ENCODE assay signal across 8 mouse cellular contexts in the genomic region with DNA sequence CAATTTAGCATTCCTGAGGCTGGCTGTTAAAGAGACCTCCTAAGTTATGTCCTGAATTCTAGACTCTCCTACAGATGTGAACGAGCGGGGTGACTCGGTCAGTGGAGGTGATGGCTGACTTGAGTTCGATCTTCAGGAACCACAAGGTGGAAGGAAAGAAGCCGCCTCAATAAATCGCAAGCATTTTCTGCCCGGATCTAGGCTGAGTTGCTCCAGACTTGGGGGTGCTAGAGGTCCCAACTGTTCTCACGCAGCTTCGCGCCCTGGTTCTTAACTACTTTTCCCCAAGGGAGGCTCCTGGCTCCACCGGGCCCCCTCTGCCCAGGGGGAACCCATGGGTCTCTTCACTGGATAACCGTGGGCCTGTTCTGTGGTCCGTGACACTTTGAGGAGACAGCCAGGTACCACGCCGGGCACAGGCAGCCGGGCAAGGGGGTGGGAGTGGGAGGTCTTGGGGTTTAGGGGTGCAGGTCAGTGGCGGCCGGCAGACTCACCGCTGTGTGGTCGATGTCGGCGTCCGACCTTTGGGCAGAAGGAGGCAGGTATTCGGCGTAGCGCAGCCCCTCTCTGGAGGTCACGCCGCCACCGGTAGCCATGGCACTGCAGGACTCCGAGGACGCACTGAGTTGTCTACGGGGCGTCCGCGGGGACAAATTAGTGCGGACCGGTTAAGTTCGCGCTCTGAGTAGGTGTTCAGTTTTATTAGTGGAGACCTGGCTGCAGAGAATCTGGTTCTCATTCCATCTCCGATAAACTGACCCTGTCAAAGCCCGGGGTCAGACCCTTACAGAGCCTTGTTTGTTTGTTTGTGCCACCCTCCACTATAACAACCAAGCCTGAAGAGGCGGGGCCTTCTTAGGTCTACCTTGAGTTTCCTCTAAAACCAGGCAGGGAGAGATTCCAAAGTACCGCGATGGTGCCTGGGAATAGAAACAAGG. TPM values are rescaled to one million over a fixed set of nuclear protein-coding genes. Genes with fewer than 3 reads are reported as not detected.
DNase-seq lines count a peak whose midpoint lies in the region; ATAC-seq and TF ChIP-seq lines count a peak whose summit lies in the region.

A gene (minus strand): TSS at position 822 of the 938 bp plus-strand sequence.

- no peaks in the 10 kb centered on the region for H3K36me3 ChIP-seq in hindbrain, embryonic 11.5 days (ENCODE audit: control insufficient read depth, insufficient read depth, low read length)
- no peaks in the 10 kb centered on the region; the same call in 1 of the 2 replicates for H3K36me3 ChIP-seq in lung, embryonic 16.5 days (ENCODE audit: control insufficient read depth, insufficient read depth, low read length)
- H3K36me3 ChIP-seq in thymus, adult 2 months (ENCODE audit: control insufficient read depth, insufficient read depth, low read length), result no peaks in the 10 kb centered on the region; the same call in 1 of the 2 replicates

- TF ChIP-seq POLR2A in thymus, adult 2 months (IDR thresholded peaks at IDR 0.05; ENCODE audit: control insufficient read depth, extremely low read depth, insufficient read depth, low read length, poor library complexity), result peak; percentile 54

- peak within 1 kb of the TSS; percentile 52 for H3K9ac ChIP-seq in hindbrain, embryonic 11.5 days (ENCODE audit: low read depth, low read length)
- peak within 1 kb of the TSS; percentile 84 for H3K9ac ChIP-seq in lung, embryonic 16.5 days (ENCODE audit: low read length)

- 1% methylated on average over 44 of the region's 44 CpGs for WGBS in hindbrain, embryonic 11.5 days
- WGBS in lung, embryonic 16.5 days, result 1% methylated on average over 44 of the region's 44 CpGs
- WGBS in thymus, adult 2 months, result 2% methylated on average over 44 of the region's 44 CpGs

- POLR2A ChIA-PET in Patski (lab: Charles Lee), result no interaction called here

- no peaks in the 10 kb centered on the region for H3K4me1 ChIP-seq in hindbrain, embryonic 11.5 days (replicated peaks; ENCODE audit: control insufficient read depth, insufficient read depth, low read length)
- H3K4me1 ChIP-seq in lung, embryonic 16.5 days (replicated peaks; ENCODE audit: control insufficient read depth, insufficient read depth, low read length), result peaks cover 4% of the 10 kb centered on the region; the same call in 1 of the 2 replicates
- peaks cover 10% of the 10 kb centered on the region for H3K4me1 ChIP-seq in thymus, adult 2 months (replicated peaks; ENCODE audit: control insufficient read depth, insufficient read depth, low read length)

- ATAC-seq in Patski, result peak; percentile 87
- ATAC-seq in hindbrain, embryonic 11.5 days (ENCODE audit: low FRiP score), result peak; percentile 89
- peak; percentile 95 for ATAC-seq in lung, embryonic 16.5 days (ENCODE audit: low read depth)

- H3K4me3 ChIP-seq in hindbrain, embryonic 11.5 days (ENCODE audit: low read depth, low read length), result peak within 1 kb of the TSS; percentile 66
- H3K4me3 ChIP-seq in lung, embryonic 16.5 days (ENCODE audit: low read length), result peak within 1 kb of the TSS; percentile 76
- peak within 1 kb of the TSS; percentile 89 for H3K4me3 ChIP-seq in thymus, adult 2 months (ENCODE audit: control insufficient read depth, insufficient read depth, low read length)

- TF ChIP-seq CTCF in Patski (IDR thresholded peaks at IDR 0.05), result no peak
- TF ChIP-seq CTCF in thymus, adult 2 months (IDR thresholded peaks at IDR 0.05; ENCODE audit: borderline replicate concordance, control insufficient read depth, extremely low read depth, insufficient read depth, low read length, poor library complexity), result no peak

- H3K27me3 ChIP-seq in Patski, result no peaks in the 10 kb centered on the region
- H3K27me3 ChIP-seq in hindbrain, embryonic 11.5 days (ENCODE audit: control insufficient read depth, insufficient read depth, low read length), result no peaks in the 10 kb centered on the region
- H3K27me3 ChIP-seq in lung, embryonic 16.5 days (ENCODE audit: control insufficient read depth, insufficient read depth, low read depth, low read length), result no peaks in the 10 kb centered on the region
- H3K27me3 ChIP-seq in thymus, adult 2 months (ENCODE audit: control insufficient read depth, insufficient read depth, low read length), result no peaks in the 10 kb centered on the region

- H3K4me2 ChIP-seq in hindbrain, embryonic 11.5 days (replicated peaks; ENCODE audit: low read depth, low read length), result peak within 1 kb of the TSS; percentile 53
- peak within 1 kb of the TSS; percentile 69 for H3K4me2 ChIP-seq in lung, embryonic 16.5 days (ENCODE audit: low read depth, low read length)

- H3K27ac ChIP-seq in hindbrain, embryonic 11.5 days (ENCODE audit: low read depth, low read length), result no peak within 1 kb of the TSS
- H3K27ac ChIP-seq in lung, embryonic 16.5 days (ENCODE audit: low read length), result no peak within 1 kb of the TSS
- peak within 1 kb of the TSS; percentile 67; the same call in 1 of the 2 replicates for H3K27ac ChIP-seq in thymus, adult 2 months (ENCODE audit: control insufficient read depth, insufficient read depth, low read length)

- in situ Hi-C loops in Patski (cut with MboI; ENCODE audit: low pct_unique_long_range_greater_than_20kb), result no loop called here

- peak; percentile 17 for DNase-seq in Patski (ENCODE audit: low read depth, low spot score)
- DNase-seq in cerebellum, postnatal 14 days, result peak; percentile 86 to 89
- DNase-seq in frontal cortex, postnatal 10 days (ENCODE audit: low spot score in 2 of 2), result peak; percentile 67 to 83
- DNase-seq in hindbrain, embryonic 11.5 days (ENCODE audit: low spot score), result peak; percentile 87
- peak; percentile 82 for DNase-seq in layer of hippocampus, adult 9-11 months
- peak; percentile 77 for DNase-seq in ovary, adult 18-20 months (ENCODE audit: low spot score)
- peak; percentile 89 for DNase-seq in thymus, adult 2 months

- H3K9me3 ChIP-seq in hindbrain, embryonic 11.5 days (ENCODE audit: control insufficient read depth, low read length), result no peaks in the 10 kb centered on the region
- no peaks in the 10 kb centered on the region for H3K9me3 ChIP-seq in lung, embryonic 16.5 days (ENCODE audit: control insufficient read depth, low read length)

- CTCF ChIA-PET in Patski (lab: Charles Lee), result no interaction called here

RNA-seq across cellular contexts. Expression of the gene that starts here (rescaled TPM):
- 69.6 TPM for polyA plus RNA-seq in Patski (2021)
- polyA plus RNA-seq in hindbrain, embryonic 11.5 days (2014; fragmentation: Nextera tagmentation; extraction: Ambion mirVana), result 105 and 108 TPM in 2 replicates
- 81.9 and 97.3 TPM in 2 replicates for polyA plus RNA-seq in lung, embryonic 16.5 days (2015; fragmentation: Nextera tagmentation; extraction: Ambion mirVana)
- 12.3 and 21.6 TPM in 2 replicates for polyA plus RNA-seq in thymus, adult 2 months (2012; rRNA removed)

Comparison
In these comparisons a context has a peak if more than half of its experiments do, and no peak if none do; other contexts are left out.
1. DNase-seq: peak in every context shown above with its lines; median percentile 89 in thymus, adult 2 months; 88 in cerebellum, postnatal 14 days; 87 in hindbrain, embryonic 11.5 days; 82 in layer of hippocampus, adult 9-11 months; 77 in ovary, adult 18-20 months; 75 in frontal cortex, postnatal 10 days; 17 in Patski.